Mouse (Mus musculus) embryo, embryonic 11.5 days (tissue): ENCODE measurements around the gene Gm37240.

Experiments
- DNase-seq: peaks from one replicate; pipeline ENCODE4 v3.0.0-alpha.2; 2012; ENCODE audit warnings: low read depth, low spot score

Gm37240 gene

GRCm38 (mm10) chr3:84558301-84558700, 1329.0 kb downstream of the Gm37240 start:
- DNase-seq = no peak

GRCm38 (mm10) chr3:84555780-84556179, 1331.5 kb downstream of the Gm37240 start:
- DNase-seq = no peak

GRCm38 (mm10) chr3:84547177-84547576, 1340.1 kb downstream of the Gm37240 start:
- no peak for DNase-seq

- DNase-seq = peak; percentile 35
Observed at GRCm38 (mm10) chr3:84542450-84542849, 1344.9 kb downstream of the Gm37240 start.

- no peak for DNase-seq
Observed at GRCm38 (mm10) chr3:84541881-84542280, 1345.4 kb downstream of the Gm37240 start.

DNA sequence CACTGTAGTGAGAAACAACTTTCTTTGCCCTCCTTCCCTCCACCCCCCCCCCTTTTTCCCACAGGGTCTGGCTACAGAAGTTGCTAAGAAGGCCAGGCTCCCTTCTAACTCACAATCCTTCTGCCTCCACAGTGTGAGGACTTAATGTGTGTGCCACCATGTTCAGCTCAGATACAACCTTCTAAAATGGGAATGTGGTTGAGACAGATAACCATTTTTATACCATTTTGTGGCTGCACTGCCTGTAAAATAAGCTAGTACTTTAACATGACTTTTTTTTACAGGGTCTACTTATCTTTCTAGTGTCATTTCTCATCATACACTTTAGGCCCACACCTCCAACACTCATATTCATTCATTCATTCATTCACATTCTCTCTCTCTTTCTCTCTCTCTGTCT, 1346.7 kb downstream of the Gm37240 start:
- DNase-seq = no peak

DNA sequence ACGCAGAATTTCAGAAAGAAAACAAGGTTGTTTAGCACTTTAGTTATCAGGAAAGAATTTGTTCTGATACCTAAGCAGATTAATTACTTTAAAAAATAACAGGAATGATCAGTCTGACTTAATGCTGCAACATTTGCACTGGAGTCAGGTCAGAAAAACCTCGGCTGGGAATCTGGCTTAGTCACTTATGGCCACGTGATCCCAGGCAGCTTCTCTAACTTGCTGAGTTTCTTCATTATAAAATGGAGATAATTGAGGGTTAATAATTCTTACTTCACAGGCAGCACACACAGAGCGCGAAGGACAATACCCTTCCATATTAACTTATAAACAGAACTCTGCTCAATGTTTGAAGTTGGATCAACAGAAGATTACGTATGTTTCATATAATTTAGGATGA, 1350.3 kb downstream of the Gm37240 start:
- no peak for DNase-seq

DNA sequence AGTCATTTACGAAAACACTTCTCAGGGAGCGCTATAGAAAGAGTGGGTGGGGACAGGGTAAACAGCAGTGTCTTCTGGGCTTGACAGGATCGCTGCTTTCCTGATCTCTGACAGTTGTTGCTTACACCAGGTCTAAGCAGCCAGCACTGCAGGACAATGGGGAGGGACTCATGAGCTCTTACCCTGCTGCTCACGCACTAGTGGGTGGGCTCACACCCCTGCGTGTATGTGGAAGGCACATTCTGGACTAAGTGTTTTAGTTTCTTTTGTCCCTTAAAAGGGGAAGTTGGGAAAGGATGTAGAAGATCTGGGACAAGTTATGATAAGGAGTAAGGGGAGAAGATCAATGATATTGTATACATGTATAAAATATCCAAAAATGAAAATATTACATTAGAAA, 1354.1 kb downstream of the Gm37240 start:
- no peak for DNase-seq

DNA sequence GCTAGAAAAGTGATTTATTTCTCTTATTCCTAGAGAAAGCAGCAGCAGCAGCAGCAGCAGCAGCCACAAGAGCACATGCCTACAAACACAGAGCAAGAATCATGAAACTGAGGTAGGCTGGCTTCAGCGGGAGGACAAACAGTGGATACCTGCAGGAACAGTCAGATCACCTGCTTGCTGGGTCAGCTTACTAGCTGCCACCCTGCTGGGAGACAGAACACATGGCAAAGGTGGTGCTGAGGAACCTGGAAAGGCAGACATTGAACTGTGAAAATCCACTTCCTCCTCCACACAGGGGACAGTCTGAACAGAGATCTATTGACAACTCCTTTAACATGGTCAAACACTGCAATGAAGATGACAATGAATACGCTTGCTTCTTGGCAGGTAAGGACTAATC, 1358.3 kb downstream of the Gm37240 start:
- no peak for DNase-seq

- no peak for DNase-seq
Observed at GRCm38 (mm10) chr3:84524952-84525351, 1362.4 kb downstream of the Gm37240 start.

GRCm38 (mm10) chr3:84516163-84516562, 1371.2 kb downstream of the Gm37240 start:
- no peak for DNase-seq

DNA sequence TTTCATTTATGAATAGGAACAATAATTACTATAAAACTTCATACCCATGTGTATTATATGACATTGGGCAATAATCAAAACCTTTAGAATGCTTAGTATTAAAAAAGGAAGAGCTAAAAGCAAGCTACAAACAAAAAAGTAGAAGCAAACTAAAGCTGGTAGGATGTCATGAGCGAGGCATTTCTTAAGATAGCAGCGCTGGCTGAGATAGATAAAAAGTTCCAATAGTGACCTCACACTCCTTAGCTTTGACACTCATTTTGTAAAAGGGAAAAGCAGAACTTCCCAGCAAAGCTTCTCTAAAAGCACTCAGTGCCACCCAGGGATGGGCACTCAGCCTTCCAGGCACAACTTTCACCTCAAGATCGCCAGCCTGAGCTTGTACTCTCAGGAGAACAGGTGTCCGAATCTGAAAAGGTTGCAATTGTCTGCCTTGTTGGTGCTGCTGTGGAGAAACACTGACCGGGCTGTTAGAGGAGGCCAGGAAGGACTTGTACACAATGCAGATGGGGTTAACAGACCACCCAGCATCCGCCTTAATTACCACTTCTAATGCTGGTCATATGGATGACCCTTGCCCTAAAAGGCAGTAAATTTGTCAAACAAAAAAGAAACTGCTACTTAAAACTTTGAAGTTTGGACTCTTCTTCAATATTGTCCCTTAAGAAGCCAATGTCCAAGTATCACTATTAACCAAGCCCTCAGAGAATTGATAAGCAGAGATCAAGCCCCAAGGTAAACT, 1374.4 kb downstream of the Gm37240 start:
- DNase-seq = no peak

- no peak for DNase-seq
Observed at GRCm38 (mm10) chr3:84505193-84505592, 1382.1 kb downstream of the Gm37240 start.

- no peak for DNase-seq
Observed at GRCm38 (mm10) chr3:84504291-84504690, 1383.0 kb downstream of the Gm37240 start.

GRCm38 (mm10) chr3:84502101-84502500, 1385.2 kb downstream of the Gm37240 start:
- DNase-seq = no peak

DNA sequence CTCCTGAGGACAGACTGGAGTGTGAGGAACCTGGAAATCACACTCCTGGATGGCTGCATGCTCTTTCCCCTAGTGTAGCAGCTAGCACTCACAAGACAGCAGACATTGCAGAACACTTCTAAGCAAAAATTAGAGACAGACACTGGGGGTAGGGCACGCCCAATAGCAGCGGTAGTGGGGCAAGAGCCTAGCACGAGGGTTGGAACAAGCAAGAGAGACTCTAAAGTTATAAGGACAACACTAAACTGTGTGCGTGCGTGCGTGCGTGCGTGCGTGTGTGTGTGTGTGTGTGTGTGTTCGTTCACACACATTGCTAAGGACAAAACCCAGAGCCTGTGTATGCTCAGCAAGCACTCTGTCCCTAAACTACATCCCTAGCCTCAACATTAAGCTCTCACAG, 1386.8 kb downstream of the Gm37240 start:
- no peak for DNase-seq

- no peak for DNase-seq
Observed at GRCm38 (mm10) chr3:84497718-84498117, 1389.6 kb downstream of the Gm37240 start.

GRCm38 (mm10) chr3:84492657-84493056, 1394.7 kb downstream of the Gm37240 start:
- no peak for DNase-seq

- no peak for DNase-seq
Observed at GRCm38 (mm10) chr3:84492148-84492547, 1395.2 kb downstream of the Gm37240 start.

- DNase-seq = no peak
Observed at GRCm38 (mm10) chr3:84488716-84489115, 1398.6 kb downstream of the Gm37240 start.

GRCm38 (mm10) chr3:84484891-84485290, 1402.4 kb downstream of the Gm37240 start:
- no peak for DNase-seq

- DNase-seq = no peak
Observed at GRCm38 (mm10) chr3:84484333-84484732, 1403.0 kb downstream of the Gm37240 start.

DNA sequence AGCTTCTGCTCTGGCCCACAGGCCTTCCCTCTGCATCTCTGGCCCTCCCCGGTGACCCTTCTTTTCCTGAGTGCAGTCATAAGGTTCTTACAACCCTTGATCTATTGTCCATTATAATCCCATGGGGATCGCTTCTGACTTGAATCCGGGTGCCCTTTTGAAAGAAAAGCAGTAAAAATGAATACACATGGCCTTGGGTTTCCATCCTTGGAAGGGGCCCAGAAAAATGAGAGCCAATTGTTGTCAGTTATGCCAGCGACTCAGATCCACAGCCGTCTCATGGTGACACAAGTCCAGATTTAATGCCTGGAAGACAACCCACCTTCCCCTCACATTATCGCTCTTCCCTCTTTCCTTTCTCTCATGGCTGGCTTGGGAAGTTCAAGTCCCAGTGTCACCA, 1405.2 kb downstream of the Gm37240 start:
- no peak for DNase-seq

DNA sequence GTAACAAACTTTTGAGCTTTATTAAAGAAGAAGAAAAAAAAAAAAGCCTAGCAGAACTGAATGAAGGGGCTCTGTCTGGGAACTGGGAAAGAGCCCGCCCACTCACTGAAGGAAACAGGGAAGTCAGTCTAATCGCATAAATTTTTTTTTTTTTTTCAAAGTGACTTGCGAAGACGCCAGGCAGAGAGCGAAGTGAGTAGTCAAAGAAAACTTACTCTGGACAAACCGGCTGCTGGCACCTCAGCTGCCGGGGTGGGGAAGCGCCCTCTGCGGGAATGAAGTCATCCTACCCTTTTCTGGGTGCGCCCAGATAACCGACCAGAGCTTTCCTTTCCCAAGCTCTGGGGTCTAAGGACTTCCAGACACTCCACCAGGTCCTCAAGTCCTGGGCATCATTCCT, 1406.2 kb downstream of the Gm37240 start:
- no peak for DNase-seq
